Comparison of ENCODE assay signal across 8 mouse cellular contexts in the genomic region with DNA sequence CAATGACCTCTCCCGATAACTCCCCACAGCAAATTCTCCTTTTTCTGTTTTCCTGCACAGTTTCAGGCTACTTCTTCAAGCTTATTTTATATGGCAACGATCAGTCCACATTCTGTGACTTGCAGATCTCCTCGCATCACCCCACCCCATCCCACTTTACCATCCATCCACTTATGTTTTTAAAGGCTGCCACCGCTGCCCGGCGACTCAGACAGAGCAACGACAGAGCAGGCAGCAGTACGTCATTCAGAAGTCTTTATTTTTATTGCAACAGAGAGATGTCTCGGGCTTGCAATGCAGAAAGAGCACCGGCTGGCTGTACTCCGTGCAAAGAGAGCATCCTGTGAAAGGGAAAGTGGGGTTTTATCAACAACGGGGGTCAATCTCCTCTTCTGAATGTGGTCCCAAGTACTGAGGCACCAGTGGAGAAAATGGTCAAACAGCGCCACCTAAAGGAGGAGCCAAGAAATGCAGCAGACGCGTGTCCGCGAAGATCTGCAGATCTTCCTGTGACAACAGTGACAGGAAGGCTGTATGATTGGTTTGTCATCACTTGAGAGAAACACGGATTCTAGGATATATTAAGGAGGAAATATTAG. TPM values are rescaled to one million over a fixed set of nuclear protein-coding genes. Genes with fewer than 3 reads are reported as not detected.
DNase-seq lines count a peak whose midpoint lies in the region; ATAC-seq and TF ChIP-seq lines count a peak whose summit lies in the region.

No protein-coding gene starts in this region.

- H3K9me3 ChIP-seq in liver, postnatal 0 days (ENCODE audit: low read length) = no peaks in the 10 kb centered on the region

- no peak overlapping the region for H3K27ac ChIP-seq in liver, postnatal 0 days (ENCODE audit: low read depth)
- no peak overlapping the region for H3K27ac ChIP-seq in olfactory bulb, adult 2 months (ENCODE audit: insufficient read depth, low read depth, low read length)

- no peaks in the 10 kb centered on the region for H3K4me1 ChIP-seq in liver, postnatal 0 days (ENCODE audit: insufficient read depth)
- H3K4me1 ChIP-seq in olfactory bulb, adult 2 months (ENCODE audit: control insufficient read depth, insufficient read depth, low read length) = peaks cover 2% of the 10 kb centered on the region; the same call in 1 of the 2 replicates

- no peak for ATAC-seq in liver, postnatal 0 days

- H3K4me2 ChIP-seq in liver, postnatal 0 days (ENCODE audit: low read depth, low read length) = no peak overlapping the region

- H3K27me3 ChIP-seq in liver, postnatal 0 days (ENCODE audit: insufficient read depth, low read length) = no peaks in the 10 kb centered on the region

- no peak for TF ChIP-seq POLR2A in olfactory bulb, adult 2 months (IDR thresholded peaks at IDR 0.05; ENCODE audit: insufficient read depth, low read depth, low read length)

- DNase-seq in A20 (ENCODE audit: low read depth, low spot score) = peak; percentile 73
- peak; percentile 27 to 35 for DNase-seq in adrenal gland, postnatal 4 days (ENCODE audit: low spot score in 2 of 2)
- DNase-seq in fibroblast of lung, adult 2 months (ENCODE audit: low read depth) = peak; percentile 34
- DNase-seq in heart, postnatal 14 days = peak; percentile 72 to 83
- peak; percentile 43 for DNase-seq in large intestine, adult 2 months (ENCODE audit: low read depth, low spot score)
- DNase-seq in liver, postnatal 0 days = peak; percentile 82
- DNase-seq in thymus, postnatal 25 days = peak; percentile 48

- intact Hi-C loops in heart, postnatal 14 days (cut with DNase I) = loop anchor here (1.0 to 5.0 kb wide), 3 partner anchors 166 to 569 kb away; no protein-coding TSS in a partner anchor

- H3K4me3 ChIP-seq in liver, postnatal 0 days (ENCODE audit: low read depth, low read length) = no peak overlapping the region
- peak overlapping the region; percentile 41 for H3K4me3 ChIP-seq in olfactory bulb, adult 2 months (ENCODE audit: insufficient read depth, low read depth, low read length)

- H3K36me3 ChIP-seq in liver, postnatal 0 days (replicated peaks; ENCODE audit: insufficient read depth, low read length) = no peaks in the 10 kb centered on the region

- TF ChIP-seq EP300 in liver, postnatal 0 days (IDR thresholded peaks at IDR 0.05; ENCODE audit: low read depth) = no peak

- 8% methylated on average over 18 of the region's 18 CpGs for WGBS in large intestine, adult 2 months
- 21% methylated on average over 18 of the region's 18 CpGs for WGBS in liver, postnatal 0 days (ENCODE audit: insufficient replicate concordance)
- 10% methylated on average over 18 of the region's 18 CpGs for WGBS in olfactory bulb, adult 2 months

- peak; percentile 96 for TF ChIP-seq CTCF in liver, postnatal 0 days (IDR thresholded peaks at IDR 0.05; ENCODE audit: low read depth)
- peak; percentile 90 for TF ChIP-seq CTCF in olfactory bulb, adult 2 months (IDR thresholded peaks at IDR 0.05; ENCODE audit: insufficient read depth, low read depth, low read length)

- H3K9ac ChIP-seq in liver, postnatal 0 days (replicated peaks) = no peak overlapping the region

RNA-seq across cellular contexts. Expression of gene Gm10053, which starts 4.3 kb away (rescaled TPM):
- 100 to 1,000 TPM; 185 to 212 TPM for total RNA-seq in adrenal gland, postnatal 4 days (2021)
- 1,000 to 10,000 TPM; 1,073 to 1,123 TPM for total RNA-seq in heart, postnatal 14 days (2021)
- 57.5 and 59.1 TPM in 2 replicates for polyA plus RNA-seq in large intestine, adult 2 months (2012; rRNA removed)
- 291 and 307 TPM in 2 replicates for polyA plus RNA-seq in liver, postnatal 0 days (2015; fragmentation: Nextera tagmentation; extraction: Ambion mirVana)
- not detected in 2 replicates for polyA plus RNA-seq in olfactory bulb, adult 2 months (2012; ENCODE audit: insufficient read depth, insufficient read length, low replicate concordance, missing spikeins)

RNA-seq across cellular contexts. Expression of gene Pgm5, which starts 9.5 kb away (rescaled TPM):
- total RNA-seq in adrenal gland, postnatal 4 days (2021) = 10 to 100 TPM; 55.4 to 58.0 TPM
- total RNA-seq in heart, postnatal 14 days (2021) = 10 to 100 TPM; 84.6 to 88.8 TPM
- 36.3 and 40.2 TPM in 2 replicates for polyA plus RNA-seq in large intestine, adult 2 months (2012; rRNA removed)
- polyA plus RNA-seq in liver, postnatal 0 days (2015; fragmentation: Nextera tagmentation; extraction: Ambion mirVana) = 0.04 TPM in 1 of 2 replicates, not detected in the other
- polyA plus RNA-seq in olfactory bulb, adult 2 months (2012; ENCODE audit: insufficient read depth, insufficient read length, low replicate concordance, missing spikeins) = not detected in 2 replicates

RNA-seq across cellular contexts. Expression of gene Foxd4, which starts 29.9 kb away (rescaled TPM):
- not detected for total RNA-seq in adrenal gland, postnatal 4 days (2021)
- not detected for total RNA-seq in heart, postnatal 14 days (2021)
- not detected in 2 replicates for polyA plus RNA-seq in large intestine, adult 2 months (2012; rRNA removed)
- polyA plus RNA-seq in liver, postnatal 0 days (2015; fragmentation: Nextera tagmentation; extraction: Ambion mirVana) = 0.14 and 0.21 TPM in 2 replicates
- polyA plus RNA-seq in olfactory bulb, adult 2 months (2012; ENCODE audit: insufficient read depth, insufficient read length, low replicate concordance, missing spikeins) = not detected in 2 replicates

Comparison
In these comparisons a context has a peak if more than half of its experiments do, and no peak if none do; other contexts are left out.
1. DNase-seq: peak in every context shown above with its lines; median percentile 82 in liver, postnatal 0 days; 78 in heart, postnatal 14 days; 73 in A20; 48 in thymus, postnatal 25 days; 43 in large intestine, adult 2 months; 34 in fibroblast of lung, adult 2 months; 31 in adrenal gland, postnatal 4 days.
2. RNA of gene Pgm5, which starts 9.5 kb away (polyA plus RNA-seq): 36.3 to 40.2 TPM in large intestine, adult 2 months; 0.04 TPM in liver, postnatal 0 days and not detected in olfactory bulb, adult 2 months; every median in the first group is over 10 times any median in the second.